Mouse (Mus musculus) heart, postnatal 0 days (tissue): ENCODE data around the gene Atxn7l2.

Experiments
- CTCF ChIP-seq: IDR thresholded peaks from 2 replicates; pipeline ENCODE4 v1.5.1; 2016; ENCODE audit warnings: antibody characterized with exemption, control low read depth, low read depth
- EP300 ChIP-seq: IDR thresholded peaks from 2 replicates; pipeline ENCODE4 v1.6.1; 2016; ENCODE audit warnings: antibody characterized with exemption, low read depth

DNA sequence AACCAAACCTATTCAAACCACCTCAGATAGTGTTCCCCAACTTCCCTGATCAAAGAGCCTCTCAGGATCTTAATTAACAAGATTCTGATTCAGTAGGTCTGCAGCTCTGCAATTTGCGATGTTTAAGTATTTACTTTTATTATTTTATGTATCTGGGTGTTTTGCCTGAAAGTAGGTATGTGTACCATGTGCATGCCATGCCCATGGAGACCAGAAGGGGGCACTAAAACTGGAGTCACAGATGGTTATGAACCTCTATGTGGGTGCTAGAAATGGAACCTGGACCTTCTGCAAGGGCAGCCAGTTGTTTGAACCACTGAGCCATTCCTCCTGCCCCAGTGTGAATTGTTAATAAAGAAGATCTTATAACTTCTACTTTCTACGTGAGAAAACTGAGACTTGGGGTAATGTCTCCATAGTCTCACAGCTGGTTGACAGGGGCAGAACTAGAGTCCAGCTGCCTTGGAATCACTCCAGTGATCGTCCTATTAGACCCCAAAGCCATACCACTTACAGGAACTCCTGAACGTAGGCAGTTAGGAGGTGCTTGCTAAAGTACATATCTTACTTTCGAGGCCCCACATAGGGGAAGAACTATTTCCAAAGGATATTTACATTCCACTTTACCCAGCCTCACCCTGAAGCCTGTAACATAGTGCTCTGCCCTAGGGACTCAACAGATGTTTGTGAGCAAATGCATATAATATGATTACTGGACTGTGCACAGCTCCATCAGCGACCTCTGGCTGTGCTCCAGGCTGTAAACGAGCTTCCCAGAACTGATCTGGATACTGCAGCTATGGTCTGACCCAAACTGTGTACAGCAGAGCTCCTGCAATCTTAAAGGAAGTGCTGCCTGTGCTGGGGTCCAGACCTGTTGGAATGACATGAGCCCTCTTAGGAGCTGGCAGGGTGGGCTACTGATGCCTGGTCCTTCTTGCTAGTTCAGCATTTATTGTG is 31.7 kb downstream of the Atxn7l2 start:
- TF ChIP-seq CTCF, result no peak
- no peak for TF ChIP-seq EP300
